Mouse (Mus musculus) G1E (cell line): ENCODE data around the gene Ric8b.

Experiments
- CTCF ChIP-seq: IDR thresholded peaks from 2 replicates; pipeline ENCODE4 v1.5.1; 2012; ENCODE audit warnings: low read depth, low read length, inconsistent platforms, mixed read lengths
- POLR2AphosphoS5 ChIP-seq: IDR thresholded peaks from 2 replicates; pipeline ENCODE4 v1.6.1; 2012; ENCODE audit warnings: low read depth, low read length, inconsistent platforms; ENCODE audit not compliant: insufficient replicate concordance

- no peak for TF ChIP-seq CTCF
- no peak for TF ChIP-seq POLR2AphosphoS5
These were observed 93.7 kb downstream of the Ric8b start for GRCm38 (mm10) chr10:85011066-85011465.
